Mouse (Mus musculus) CH12.LX (cell line): Measurements from ENCODE around the gene Ppp2r5e.

Experiments
- CTCF ChIP-seq, 2 experiments: IDR thresholded peaks in 1 of 2; conservative IDR thresholded peaks in 1 of 2; 2 replicates each; pipeline ENCODE4 v1.5.1; 2011 to 2012; ENCODE audit warnings: low read depth in 2 of 2, low read length in 2 of 2, improper control_type of control experiment in 1 of 2, inconsistent platforms in 1 of 2, mild to moderate bottlenecking in 1 of 2, moderate library complexity in 1 of 2
- E2F4 ChIP-seq: IDR thresholded peaks from 2 replicates; pipeline ENCODE4 v1.6.1; 2011; ENCODE audit warnings: low read depth, low read length, improper control_type of control experiment; ENCODE audit not compliant: insufficient replicate concordance
- MEF2A ChIP-seq: IDR thresholded peaks from 2 replicates; pipeline ENCODE4 v1.6.1; 2014; ENCODE audit warnings: low read depth, mild to moderate bottlenecking, inconsistent platforms, low read length, improper control_type of control experiment, borderline replicate concordance
- POLR2A ChIP-seq: IDR thresholded peaks from 2 replicates; pipeline ENCODE4 v1.6.1; 2011; ENCODE audit warnings: low read depth, mild to moderate bottlenecking, improper control_type of control experiment, low read length

GRCm38 (mm10) chr12:75540621-75541171, 55.3 kb downstream of the Ppp2r5e start:
- TF ChIP-seq MEF2A (no peak), POLR2A (no peak), CTCF (conservative IDR thresholded peaks at IDR 0.05 in 1 of 2, IDR thresholded peaks at IDR 0.05 in 1 of 2; ENCODE audit: low read depth in 2 of 2, low read length in 2 of 2) (no peak), E2F4 (no peak)
